Mouse (Mus musculus) Muller cell, postnatal 12 days (primary cell): ENCODE measurements around the gene 9530068E07Rik.

Experiments used
- DNase-seq: peaks from one replicate; pipeline ENCODE4 v3.0.0-alpha.2; 2015; ENCODE audit errors: inconsistent ontology term

9530068E07Rik gene

DNA sequence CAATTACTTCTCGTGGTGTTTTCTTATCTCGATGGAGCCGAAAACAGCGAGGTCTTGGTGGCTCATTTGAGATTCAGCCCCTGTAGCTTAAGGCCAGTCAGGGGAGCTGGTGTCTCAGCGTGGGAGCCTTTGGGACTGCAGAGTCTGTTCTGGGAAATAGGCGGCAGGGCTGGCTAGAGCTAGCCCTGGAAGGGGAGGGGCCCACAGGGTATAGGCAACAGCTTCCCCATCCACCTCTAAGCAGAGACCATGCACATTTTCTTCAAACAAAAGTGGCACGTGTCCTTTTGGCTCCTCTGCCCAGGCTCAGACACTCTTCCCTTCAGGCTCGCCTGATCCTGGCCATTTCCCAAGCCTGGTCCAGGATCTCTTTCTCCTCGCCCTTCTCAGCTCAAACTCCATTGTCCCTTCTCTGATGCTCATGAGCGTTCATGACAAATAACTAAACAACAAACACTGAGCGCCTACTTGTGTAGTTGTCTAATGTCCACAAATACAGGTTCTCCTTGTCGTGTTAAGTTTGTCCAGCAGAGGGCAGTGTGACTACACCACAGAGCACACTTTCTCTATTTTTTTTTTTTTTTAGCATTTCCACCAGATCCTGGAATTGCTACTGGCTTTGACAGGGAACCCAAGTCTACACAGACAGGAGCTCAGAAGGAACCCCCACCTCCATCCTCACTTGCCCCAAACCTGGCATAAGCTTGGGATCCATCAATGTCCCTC lies 25.0 kb downstream of the 9530068E07Rik start:
- no peak for DNase-seq

DNA sequence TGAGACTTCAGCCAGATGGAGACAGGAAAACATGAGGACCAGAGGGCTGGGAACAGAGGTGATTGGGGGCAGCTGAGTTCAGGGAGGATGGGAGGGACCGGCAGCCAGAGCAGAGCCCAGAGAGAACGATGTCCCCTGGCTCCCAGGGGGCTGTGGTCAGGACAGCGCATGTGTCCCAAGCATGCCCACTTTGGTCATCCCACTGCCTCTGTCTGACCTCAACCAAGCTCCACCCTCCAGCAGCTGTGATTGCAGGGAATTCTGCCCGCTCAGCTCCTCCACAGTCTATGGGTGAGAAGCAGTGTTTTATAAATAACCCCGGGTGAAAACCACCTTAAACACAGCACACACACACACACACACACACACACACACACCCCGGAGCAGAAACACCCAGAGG lies 33.2 kb downstream of the 9530068E07Rik start:
- DNase-seq = no peak

DNA sequence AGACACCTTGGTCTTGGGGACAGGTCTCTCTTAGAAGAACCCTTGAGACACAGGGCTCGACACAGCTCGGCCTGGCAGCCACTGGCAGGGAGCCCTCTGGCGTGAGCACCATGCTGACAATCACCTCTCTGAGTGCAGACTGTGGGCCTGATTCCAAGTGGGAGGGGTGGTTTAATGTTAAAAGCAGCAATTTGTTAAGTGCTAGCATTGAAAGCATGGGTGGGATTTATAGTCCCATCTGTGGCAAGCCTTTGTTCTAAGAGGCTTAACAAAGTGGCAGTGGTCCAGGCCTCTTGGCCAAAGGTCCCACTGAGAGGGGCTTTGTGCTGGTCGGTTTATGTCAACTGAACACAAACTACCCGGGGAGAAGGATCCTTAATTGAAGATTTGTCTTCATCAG lies 35.4 kb downstream of the 9530068E07Rik start:
- DNase-seq = peak; percentile 53

DNA sequence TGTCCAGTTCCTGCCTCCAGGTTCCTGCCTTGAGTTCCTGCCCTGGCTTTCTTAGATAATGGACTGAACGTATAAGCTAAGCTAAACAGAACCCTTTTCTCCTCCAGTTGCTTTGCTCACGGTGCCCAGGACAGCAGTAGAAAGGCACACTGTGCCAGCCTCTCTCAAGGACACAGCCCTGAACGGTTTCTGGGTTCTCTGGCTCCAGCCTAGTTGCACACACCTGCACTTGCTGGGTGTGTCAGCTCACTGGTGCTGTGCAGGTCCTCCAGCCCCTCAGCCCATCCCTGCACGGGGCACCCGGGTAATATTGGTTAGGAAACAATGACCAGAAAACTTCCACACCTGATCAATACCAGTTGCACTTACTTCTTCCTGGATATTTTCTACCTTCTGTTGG lies 35.9 kb downstream of the 9530068E07Rik start:
- DNase-seq = no peak

DNA sequence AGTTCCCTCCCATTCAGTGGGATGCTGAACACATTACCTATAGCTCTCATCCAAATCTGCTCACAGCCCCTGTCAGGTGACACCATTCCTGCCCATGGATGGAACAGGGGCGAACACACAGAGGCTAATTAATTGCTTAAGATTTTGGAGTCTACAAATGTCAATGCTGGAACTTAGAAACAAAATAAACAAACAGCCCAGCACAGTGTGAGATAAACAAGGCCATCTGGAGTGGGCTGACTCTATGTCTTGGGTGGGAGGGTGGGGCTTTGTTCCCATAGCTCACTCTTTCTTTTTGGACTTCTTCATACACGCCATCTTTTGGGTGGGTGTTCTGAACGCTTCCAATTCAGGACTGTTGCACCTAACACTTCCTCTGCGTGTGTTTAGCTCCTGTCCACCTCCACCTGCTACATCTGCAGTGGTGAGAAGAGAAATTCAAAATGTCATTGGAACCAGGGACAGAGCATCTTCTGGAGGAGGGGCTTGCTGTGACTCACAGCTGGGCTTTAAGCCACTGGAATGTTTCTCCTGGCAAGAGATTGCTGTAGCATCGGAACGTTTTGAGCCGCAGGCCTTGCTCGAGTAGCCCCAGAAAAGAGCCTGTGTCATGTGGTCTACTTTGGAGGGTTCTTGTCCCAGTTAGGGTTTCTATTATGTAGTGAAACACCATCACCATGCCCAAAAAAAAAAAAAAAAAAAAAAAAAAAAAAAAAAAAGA lies 37.0 kb downstream of the 9530068E07Rik start:
- peak; percentile 90 for DNase-seq

DNA sequence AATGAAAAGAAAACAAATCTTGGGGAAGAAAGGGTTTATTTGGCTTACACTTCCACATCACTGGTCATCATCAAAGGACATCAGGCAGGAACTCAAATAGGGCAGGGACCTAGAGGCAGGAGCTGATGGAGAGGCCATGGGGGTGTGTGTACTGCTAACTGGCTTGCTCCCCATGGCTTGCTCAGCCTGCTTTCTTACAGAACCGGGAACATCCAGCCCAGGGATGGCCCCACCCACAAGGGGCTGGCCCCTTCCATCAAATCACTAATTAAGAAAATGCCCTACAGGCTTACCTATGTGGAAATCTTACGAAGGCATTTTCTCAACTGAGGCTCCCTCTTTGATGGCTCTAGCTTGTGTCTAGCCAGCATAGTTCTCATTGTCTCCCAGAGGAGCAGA lies 37.6 kb downstream of the 9530068E07Rik start:
- peak; percentile 83 for DNase-seq

DNA sequence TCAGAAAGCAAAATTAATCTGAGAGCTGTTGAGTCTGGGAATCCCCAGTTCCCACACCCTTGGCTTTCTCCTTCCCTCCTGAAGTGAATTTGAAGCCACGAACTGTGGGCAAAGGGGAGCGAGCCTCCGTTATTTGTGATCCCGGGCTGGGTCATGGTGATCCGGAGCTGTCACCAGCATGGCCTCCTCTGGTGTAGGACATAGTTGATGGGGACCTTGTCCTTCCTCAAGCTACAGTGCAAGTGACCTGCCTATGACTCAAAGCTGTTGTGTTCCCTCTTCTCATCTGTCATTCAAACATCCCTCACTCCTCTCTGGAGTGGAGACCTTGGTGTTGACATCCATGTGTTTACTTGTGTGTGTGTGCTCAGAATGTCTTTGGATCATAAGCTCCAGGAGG lies 39.2 kb downstream of the 9530068E07Rik start:
- no peak for DNase-seq

DNA sequence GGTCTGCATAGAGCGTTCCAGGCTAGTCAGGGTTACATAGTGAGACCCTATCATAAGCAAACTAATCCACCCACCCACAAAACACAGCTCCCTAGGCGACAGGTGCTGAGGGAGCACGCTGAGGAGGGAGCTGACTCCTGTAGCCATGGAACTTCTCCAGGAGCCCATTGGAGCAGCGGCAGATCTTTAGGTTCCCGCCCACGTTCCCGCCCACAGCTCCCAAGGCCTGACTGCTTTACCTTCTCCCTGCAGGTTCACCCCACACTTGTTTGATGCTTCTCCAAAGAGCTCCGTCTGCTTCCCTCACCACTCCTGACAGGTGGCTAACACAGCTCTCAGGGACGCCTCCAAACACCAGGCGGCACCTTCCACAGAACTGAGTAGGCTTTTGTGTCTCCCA lies 40.9 kb downstream of the 9530068E07Rik start:
- no peak for DNase-seq

DNA sequence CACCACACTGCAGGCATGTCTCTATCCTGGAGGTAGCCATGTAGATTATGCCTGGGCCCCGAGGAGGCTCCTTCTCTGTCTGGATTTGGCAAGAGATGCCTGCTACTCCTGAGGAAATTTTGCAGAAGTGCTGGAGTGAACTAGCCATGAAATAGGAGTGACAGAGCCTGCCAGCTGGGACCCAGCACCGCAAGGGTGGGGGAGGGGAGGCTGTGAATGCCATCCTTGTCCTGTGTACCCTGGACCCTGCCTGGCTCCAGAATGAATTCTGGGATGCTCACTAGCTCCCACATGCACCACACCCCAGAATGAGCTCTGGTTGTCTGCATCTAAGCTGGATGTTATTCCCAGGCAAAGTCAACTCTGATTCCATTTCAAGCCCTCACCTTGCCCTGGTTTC lies 44.9 kb downstream of the 9530068E07Rik start:
- DNase-seq = no peak

DNA sequence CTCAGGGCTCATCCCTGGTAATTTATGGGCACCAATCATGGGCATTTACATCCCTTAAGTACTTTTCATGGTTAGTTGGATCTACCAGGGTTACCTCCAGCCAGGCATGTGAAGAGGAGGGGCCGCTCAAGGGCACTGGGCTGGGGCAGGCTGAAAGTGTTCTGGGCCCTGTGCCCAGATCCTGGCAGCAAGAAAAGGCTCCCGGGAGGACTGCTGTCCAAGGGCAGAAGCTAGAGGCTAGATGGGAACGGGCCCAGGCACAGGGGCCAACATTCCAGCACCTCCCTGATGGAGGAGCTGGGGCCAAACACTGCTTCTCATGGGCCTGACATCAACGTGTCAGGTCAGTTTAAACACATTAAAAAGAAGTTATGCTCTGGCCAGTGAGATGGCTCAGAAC lies 51.0 kb downstream of the 9530068E07Rik start:
- DNase-seq = peak; percentile 90

DNA sequence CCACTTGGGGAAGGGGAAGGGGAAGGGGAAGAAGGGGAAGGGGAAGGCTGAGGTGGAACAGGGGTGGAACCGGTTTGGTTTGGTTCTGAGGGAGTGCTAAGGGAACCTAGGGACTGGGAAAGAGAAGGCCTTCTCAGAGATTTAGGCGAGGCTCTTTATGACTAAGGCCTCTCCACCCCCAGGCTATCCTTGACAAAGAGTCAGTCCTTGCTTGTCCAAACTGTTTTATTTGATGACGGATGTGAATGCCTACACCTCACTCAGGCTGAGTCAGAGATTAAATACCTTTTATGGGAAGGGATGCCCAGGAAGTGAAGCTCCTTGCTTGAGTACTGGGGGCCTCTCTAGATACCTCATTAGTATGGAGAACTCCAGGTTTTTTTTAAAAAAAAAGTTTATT lies 52.8 kb downstream of the 9530068E07Rik start:
- peak; percentile 54 for DNase-seq

DNA sequence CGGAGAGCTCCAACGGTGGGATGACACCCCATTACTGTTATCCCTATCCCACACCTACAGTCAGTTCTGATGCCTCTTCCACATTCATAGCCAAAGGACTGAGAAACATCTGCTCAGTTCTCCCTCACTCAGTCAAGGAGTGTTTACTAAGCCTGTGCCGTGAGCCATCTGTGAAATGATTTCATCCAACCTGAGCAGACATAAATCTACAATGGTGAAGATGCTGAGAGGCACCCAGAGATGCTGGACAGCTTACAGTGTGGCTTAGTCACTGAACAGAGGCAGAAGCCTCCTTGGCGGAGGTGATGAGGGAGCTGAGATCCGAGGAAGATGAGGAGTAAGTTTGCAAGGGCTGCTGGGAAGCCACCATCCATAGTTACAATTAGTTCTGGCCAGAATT lies 62.1 kb downstream of the 9530068E07Rik start:
- DNase-seq = no peak
